Mouse (Mus musculus) kidney, postnatal 14 days (tissue): ENCODE measurements at regions not wholly inside any gene's neighbourhood (a gene's known extent, or its start where the extent isn't known, plus 50 kb on each side); places are given as distances from the start of the nearest gene placed in this dataset.

Experiments used
- DNase-seq: peaks from one replicate; pipeline ENCODE4 v3.0.0; 2022; ENCODE audit warnings: mixed read lengths

DNA sequence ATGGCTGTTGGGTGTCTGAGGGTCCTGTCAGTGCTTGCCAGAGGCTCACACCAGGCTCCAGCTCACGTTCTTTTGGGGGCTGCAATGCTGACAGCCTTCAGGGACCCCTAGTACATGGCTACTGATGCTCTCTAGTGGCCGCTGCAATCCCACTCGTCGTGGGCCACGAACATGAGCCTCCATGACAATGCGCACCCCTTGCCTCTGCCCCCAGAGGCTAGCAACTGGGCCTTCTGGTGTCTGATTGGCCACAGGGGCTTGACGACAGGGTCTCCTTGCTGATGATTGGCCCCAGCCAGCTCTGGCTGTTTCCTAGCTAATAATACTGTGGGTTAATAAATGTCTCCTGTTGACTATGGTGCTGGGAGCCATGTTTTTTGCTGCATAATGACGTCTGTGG is 61.1 kb downstream of the Rtl1 start:
- no peak for DNase-seq

DNA sequence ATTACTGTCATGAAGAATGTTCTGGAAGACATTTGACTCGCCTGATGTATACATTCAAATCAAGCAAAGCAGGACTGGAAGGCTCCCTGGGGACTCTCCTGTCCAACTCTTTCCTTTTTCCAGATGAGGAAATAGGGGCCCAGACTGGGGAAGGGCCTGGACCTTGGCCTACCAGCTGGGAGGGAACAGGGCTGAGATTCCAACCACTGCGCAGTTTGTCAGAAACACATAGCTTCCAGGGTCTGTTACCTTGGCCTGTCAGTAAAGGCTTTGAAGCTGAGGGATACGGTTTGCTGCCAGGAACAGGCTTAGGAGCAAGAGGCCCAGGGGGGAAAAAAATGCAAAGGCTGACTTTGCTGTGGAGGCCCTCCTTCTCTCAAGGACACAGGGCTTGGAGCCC is 61.5 kb downstream of the Rtl1 start:
- no peak for DNase-seq

DNA sequence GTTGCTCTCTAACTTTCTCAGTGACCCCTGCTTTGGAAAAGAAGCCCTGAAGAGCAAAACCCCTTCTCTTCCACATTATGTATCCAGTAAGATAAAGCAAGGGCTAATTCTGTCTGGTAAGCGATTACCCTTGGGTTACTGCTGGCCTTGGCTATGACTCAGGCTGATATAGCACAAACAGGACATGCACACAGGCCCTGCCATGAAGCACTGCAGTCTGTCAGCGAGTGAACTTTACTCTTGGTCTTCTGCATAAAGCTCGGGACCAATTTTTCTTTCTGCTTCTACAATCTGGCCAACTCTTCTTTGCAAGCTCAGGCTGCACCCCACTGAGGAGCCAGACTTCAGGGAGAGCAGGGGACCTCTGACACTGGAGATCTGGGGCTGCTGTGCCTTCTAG is 63.6 kb downstream of the Rtl1 start:
- DNase-seq = no peak

DNA sequence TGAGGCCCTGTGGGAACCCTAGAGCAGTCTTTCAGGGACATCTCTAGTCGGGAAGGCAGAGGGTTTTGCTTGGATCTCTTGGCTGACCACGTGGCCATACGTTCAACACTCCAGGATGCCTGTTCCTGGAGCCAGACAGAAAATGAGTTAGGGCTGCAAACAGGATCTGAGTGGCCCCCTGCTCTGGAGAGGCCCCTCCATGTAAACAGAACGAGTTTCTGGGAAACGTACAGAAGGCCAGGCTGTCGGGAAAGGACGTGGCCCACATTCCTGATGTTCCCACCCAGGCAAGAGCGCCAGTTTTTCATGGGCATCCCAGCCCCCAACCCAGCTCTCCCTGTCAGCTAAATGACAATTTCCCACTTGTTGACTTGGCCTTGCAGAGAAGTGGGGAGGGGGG is 67.7 kb downstream of the Rtl1 start:
- no peak for DNase-seq

DNA sequence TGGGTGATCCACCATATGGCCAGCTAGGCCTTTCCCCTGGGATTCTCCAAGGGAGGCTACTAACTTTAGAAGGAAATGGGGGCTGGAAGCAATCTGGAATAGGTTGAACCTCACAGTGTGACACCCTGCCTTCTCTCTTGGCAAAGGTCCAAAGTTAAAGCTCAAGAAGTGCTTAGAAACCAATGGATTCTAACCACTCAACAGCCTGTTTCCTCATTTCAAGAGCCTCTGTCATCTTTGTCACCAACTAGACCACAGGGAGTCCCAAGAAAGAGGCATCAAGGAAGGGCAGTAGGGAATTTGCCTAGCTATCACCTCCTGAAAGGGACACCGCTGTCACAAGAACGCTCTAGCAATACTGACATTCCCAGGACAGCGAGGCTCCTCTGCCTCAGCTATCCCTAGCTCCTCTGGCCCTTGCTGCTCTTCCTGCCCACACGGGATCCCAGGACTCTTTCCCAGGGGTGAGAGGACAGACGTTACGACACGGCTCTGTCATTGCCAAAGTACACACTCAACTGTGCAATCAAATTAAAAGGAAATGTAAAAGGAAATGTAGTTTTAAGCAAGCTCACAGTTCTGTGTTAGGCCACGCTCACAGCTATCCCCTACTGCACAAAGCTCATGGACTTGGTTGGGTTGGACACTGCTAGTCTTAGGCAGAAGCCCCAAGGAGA is 68.6 kb downstream of the Rtl1 start:
- no peak for DNase-seq

DNA sequence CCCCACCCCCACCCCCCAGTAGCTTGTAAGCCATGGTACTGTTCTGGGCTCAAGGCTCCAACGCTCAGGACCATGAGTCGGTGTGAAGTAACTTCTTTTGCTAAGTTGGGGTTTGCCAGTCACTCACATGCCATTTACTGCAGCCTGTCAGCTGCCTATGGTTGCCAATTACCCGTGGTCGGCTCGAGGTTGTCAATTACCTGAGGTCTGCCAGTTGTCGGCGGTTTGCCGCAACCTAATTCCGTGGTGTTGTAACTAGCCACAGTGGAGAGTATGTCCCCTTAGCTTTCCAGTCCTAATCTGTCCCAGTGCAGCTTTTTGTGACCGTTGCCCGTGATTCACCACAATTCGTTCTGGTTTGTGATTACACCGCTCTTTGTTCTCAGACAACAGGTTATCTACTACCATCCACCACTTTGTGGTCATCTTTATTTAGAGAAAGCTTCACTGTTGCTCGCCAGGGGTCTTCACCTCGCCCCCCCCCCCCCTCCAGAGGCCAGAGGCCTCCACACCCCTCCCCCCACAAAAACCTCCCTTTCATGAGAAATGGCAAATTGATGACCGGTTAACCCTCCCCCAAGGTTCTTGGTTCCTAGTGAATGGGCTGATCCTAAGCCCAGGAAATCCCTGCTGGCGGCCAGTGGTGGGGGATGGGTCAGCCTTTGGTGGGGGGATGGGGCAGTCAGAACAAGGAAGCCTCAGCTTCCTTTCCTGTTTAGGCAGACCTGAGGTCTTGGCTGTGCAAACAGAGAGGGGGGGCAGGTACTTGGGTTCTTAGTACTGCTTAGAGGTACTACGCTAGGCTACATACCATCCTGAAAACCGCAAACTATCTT is 69.7 kb downstream of the Rtl1 start:
- DNase-seq = no peak

DNA sequence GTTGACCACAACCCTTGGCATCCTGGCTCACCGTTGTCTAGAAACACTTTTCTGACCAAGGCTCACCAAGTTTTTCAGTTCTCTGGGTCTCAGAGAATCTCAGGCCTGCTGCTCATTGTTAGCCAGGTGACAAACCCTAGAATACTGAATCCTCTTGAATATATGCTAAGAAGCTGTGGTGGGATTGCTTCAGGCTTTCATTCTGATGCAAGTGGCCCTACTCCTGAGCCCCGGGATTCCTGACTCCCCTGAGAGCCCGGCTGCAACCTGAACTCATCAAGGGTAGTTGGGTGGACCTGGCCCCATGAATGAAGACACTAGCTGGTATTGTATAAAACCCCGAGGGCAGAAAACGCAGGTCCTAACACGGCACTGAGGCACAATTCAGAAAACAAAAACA is 70.6 kb downstream of the Rtl1 start:
- no peak for DNase-seq

DNA sequence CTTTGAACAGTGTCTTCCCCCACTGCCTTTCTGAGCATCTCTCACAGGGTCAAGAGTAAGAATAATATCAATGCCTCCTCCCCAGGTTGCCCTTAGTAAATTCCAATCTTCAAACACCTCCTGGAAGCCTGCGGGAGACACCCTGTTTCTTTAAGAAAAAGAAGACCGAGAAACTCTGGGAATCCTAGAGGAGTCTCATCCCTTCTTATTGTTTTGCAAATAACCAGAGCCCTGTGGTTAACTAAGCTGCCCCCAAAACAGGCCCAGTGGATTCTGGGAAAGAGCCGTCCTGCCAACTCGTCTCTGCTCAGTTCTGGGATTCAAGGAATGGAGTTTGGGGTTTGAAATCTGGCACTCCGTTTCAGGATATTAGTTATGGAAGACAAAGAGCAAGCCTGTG is 71.2 kb downstream of the Rtl1 start:
- no peak for DNase-seq

DNA sequence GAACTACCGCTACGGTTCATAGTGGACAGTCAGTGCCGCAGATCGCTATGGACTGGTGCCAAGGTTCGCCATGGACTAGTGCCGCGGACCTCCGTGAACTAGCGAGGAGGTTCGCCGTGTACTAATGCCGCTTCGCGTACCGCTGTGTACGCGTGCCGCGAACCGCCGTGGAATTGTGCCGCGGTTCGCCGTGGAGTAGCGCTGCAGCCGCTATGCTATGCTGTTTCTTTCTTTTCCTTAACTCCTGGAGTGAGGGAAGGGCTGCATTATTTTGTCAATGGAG is 71.9 kb downstream of the Rtl1 start:
- peak; percentile 37 for DNase-seq

DNA sequence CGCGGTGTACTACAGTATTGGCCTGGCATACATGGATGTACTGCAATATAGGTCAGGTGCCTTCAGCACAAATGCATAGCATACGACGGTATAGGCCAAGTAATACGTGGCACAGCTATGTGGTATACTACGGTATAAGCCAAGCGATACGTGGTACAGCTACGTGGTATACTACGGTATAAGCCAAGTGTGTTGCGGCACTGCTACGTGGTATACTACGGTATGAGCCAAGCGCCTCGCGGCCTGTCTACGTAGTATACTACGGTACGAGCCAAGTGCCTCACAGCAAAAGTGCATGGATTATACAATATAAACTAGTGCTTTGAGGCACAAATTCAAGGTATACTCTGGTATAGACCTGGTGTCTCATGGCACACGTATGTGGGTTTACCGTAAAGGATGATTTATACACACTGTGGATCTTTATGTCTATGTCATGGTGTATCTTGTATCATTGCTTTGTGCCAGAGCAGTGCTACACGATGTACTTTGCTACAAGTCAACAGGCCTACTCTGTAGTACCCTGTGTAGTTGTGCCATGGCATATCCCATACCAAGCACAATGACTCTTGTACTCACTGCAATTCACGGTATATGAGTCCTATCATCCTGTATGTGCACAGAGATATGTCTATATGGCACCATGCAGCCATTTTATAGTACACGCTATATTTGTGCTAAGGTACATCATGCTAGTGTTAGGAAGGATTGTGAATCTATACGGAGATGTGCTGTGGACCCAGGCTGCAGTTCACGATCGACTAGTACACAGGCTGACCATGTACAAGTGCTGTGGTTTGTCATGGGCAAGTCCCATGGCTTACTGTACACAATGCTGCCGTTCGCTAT is 72.5 kb downstream of the Rtl1 start:
- no peak for DNase-seq

DNA sequence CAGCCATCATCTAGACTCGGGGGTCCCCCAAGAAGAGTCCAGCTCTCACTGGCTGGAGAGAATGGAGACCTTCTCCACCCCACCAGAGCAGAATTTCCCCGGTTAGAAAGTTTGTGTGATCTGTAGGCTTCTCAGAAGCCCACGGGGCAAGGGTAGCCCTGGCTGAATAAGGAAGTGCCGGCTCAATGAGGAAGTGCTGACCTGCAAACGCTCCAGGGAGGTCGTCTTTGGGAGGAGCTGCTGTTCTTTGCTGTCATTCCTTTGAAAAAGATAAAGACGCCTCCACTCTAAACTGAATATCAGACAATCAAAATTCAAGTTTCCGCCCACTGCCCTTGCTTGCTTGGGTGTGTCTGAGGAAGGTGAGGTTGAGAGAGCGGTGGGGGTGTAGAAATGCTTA is 73.0 kb downstream of the Dlk1 start:
- no peak for DNase-seq

DNA sequence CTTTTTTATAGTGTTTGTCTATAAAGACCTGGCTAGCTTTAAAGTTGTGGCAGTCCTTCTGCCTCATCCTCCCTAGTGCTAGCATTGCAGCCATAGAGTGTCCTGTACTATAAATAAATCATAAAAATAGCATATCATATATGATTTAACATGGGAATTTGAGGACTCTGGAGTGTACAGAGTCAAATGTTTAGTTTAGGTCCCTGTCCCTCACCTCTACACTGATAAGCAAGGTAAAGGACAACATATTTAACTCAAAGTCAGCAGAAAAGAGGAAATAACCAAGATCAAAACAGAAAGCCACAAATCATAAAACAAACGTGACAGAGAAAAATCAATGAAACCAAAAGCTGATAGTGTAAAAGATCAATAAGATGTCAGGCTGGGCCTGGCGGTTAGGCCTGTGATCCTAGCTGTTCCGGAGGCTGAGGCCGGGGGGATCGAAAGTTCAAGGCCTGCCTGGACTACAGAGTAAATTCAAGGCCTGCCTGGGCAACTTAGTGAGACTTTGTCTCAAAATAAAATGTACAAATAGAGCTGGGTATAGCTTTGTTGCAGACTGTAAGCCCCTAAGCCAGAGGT is 68.7 kb downstream of the Dlk1 start:
- no peak for DNase-seq

DNA sequence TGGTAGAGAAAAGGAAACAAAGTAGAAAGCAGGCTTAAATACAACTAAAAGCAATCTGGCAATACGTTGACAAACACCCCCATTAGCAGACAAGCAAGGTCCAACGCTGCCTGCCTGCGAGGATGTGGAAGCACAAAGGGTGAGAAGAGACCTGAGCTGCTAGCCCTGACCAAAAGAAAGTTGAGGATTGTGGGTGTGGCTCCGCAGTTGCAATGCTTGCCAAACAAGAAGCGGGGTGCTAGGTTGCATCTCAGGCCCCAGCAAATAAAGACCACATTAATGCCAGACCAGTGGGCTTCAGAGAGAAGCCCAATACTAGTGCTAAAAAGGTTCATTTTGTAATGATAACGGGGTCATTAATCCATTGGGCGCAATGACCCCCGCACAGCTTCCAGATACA is 67.8 kb downstream of the Dlk1 start:
- no peak for DNase-seq

DNA sequence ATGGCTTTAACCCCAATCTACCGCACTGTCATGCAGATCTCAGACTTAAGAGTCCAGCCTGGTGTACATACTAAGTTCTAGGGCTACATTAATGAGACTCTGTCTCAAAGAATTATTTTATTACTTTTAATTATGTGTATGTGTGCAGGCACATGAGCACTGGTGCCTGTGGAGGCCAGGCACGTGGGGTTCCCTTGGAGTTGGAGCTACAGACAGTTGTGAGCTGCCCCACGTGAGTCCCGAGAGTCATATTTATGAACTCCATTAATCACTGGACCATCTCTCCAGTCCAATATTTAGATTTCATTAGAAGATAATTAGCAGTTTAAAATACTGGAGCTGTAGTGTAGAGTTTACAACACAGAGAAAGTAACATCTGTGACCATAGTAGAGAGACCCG is 67.2 kb downstream of the Dlk1 start:
- no peak for DNase-seq

DNA sequence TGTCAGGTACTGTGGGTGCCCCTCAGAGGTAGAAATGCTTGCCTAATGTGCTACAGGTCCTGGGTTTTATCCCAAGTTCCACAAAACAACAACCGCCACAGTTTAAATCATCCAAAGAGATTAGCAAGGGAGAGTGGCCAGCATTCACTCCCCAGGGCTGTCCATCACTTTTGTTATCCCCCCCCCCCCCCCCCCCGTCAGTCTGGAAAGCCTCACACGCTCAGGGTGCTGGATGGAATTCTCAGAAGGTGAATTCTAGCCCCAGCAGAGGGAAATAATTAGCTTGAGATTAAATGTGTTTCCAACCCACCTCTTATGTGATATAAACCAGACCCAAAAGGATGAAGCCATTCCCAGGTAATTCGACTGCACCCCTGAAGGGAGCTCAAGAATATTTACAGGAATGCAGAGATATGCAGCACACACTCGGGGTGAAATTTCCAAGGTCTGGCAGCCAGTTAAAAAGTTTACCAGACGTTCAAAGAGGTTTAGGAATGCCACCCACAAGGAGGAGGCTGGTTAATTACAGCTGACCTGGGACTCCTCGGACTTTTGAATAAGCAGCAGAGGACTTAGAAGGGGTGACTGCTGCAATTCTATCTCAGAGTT is 65.9 kb downstream of the Dlk1 start:
- DNase-seq = no peak

DNA sequence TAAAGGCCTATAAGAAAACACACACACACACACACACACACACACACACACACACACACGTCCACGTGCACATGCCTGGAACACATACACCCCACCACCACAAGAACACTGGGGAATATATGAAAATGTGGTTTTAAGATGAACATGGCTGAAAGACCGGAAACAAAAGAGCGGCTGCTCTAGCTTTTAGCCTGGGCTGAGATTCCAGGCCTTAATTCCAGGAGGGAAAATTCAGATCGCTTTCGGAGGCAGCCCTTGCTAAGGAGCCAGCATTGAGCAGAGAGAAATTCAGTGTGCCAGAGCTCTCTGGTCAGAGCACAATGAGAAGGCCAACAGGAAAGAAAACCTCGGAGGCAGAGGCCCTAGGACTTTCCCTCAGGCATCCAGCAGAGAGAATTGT is 65.1 kb downstream of the Dlk1 start:
- DNase-seq = no peak

DNA sequence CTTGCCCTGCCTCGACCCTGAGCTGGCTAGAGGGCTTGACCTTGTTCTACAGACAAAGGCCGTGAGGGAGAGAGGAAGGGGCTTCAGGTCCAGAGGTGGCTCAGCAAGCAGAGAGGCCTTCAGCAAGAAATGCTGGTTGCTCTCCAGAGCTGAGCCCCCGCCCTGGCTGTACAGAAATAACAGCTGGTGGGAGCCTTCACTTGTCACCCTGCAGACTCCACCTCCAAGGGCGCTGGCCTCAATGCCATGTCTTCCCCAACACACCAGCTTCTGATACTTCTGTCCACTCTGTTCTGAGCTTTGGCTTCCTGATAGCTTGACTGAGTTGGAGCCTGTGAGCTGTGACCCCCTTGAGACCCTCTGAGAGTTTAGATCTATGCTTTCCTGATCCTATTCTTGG is 64.3 kb downstream of the Dlk1 start:
- no peak for DNase-seq

DNA sequence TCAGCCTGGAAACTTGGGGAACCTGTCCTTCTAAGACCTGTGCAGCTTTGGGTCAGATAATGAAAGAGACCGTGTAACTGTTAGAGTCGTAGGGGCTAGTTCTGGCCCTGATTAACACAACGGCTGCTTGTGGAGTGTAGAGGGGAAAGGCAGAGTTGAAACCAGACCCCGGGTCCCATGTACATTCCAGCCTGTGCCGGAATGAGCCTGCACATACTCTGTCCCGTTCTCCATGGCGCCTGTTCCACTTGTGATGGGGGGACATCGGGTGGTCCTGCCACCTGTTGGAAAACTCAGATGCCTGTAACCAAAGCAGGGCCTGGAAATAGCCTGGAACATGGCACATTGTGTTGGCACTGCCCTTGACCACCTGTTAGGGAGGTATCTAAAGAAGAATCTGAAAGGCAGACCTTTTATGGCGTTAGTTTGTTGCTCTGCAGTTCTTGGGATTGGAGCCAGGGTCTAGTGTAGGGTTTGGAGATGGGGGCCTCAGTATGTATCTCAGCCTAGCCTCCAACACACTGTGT is 61.7 kb downstream of the Dlk1 start:
- no peak for DNase-seq
